Mouse (Mus musculus) erythroblast, embryonic 14.5 days (primary cell): ENCODE results near the gene Zfp119b.

ENCODE experiments used
- GATA1 ChIP-seq: IDR thresholded peaks from 2 replicates; pipeline ENCODE4 v1.6.1; 2012; ENCODE audit warnings: low read length, inconsistent platforms, mixed read lengths
- TAL1 ChIP-seq: IDR thresholded peaks from 3 replicates; pipeline ENCODE4 v1.6.1; 2012; ENCODE audit warnings: low read length, inconsistent platforms, mixed read lengths

DNA sequence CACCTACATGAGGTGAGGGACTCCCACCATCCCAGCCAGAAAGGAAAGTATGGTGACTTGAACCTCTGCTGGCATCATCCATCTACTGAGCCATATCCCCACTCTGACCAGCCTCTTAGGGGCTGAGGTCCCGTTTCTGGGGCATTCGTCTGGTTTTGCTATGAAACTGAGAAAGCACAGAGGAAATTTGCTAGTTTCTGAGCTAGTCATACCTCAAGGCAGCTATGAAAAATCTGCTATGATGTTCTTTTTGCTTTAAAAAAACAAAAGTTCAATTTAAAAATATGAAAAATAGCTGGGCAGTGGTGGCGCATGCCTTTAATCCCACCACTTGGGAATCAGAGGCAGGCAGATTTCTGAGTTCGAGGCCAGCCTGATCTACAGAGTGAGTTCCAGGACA is 653 bp downstream of the Zfp119b start:
- TF ChIP-seq GATA1 (no peak), TAL1 (no peak)
